Mouse (Mus musculus) heart, embryonic 16.5 days (tissue): Measurements from ENCODE around the gene Cdv3. TPM values are rescaled to one million over a fixed set of nuclear protein-coding genes. Genes with fewer than 3 reads are reported as not detected.

Experiments used
- ATAC-seq: fragments of 200-750 bp; cut with Nextera tagmentation; replicated peaks from 2 replicates; pipeline ENCODE4 v1.8.0; 2017; ENCODE audit warnings: moderate number of reproducible peaks; ENCODE audit not compliant: insufficient read depth, low FRiP score; ENCODE audit errors: extremely low read depth
- H3K27ac ChIP-seq: fragments of 300-500 bp; sonication (generic); 2 replicates; pipeline ENCODE4 v1.5.1; 2014; ENCODE audit warnings: mild to moderate bottlenecking, low read length, control low read depth, moderate library complexity
- H3K27me3 ChIP-seq: fragments of 300-500 bp; sonication (generic); 2 replicates; pipeline ENCODE4 v1.6.1; 2014; ENCODE audit warnings: low read length, mixed read lengths; ENCODE audit not compliant: control insufficient read depth, insufficient read depth
- H3K36me3 ChIP-seq: fragments of 300-500 bp; sonication (generic); 2 replicates; pipeline ENCODE4 v1.6.1; 2014; ENCODE audit not compliant: control insufficient read depth, insufficient read depth
- H3K4me1 ChIP-seq: fragments of 300-500 bp; sonication (generic); 2 replicates; pipeline ENCODE4 v1.6.1; 2014; ENCODE audit warnings: low read length, mixed read lengths; ENCODE audit not compliant: control insufficient read depth, insufficient read depth
- H3K4me2 ChIP-seq: fragments of 300-500 bp; sonication (generic); 2 replicates; pipeline ENCODE4 v1.6.1; 2014; ENCODE audit warnings: low read depth, mild to moderate bottlenecking, control low read depth, low read length
- H3K4me3 ChIP-seq: fragments of 300-500 bp; sonication (generic); 2 replicates; pipeline ENCODE4 v1.5.1; 2014; ENCODE audit warnings: mild to moderate bottlenecking, control low read depth, low read length
- H3K9ac ChIP-seq: fragments of 300-500 bp; sonication (generic); 2 replicates; pipeline ENCODE4 v1.6.1; 2014; ENCODE audit warnings: low read length, control low read depth
- H3K9me3 ChIP-seq: fragments of 300-500 bp; sonication (generic); replicated peaks from 2 replicates; pipeline ENCODE4 v1.6.1; 2016; ENCODE audit warnings: low read length; ENCODE audit not compliant: control insufficient read depth
- WGBS: fragments of 180-500 bp; shearing (Covaris S2); extraction: QIAGEN DNeasy Blood & Tissue Kit; methylation state at CpG from one replicate; pipeline ENCODE4 v1.1.7; 2014; 5-methylcytosine and 5-hydroxymethylcytosine counted together
- polyA plus RNA-seq: library from polyadenylated mRNA; unstranded; fragments of >200 nt; fragmentation: Nextera tagmentation; extraction: Ambion mirVana; gene quantifications from 2 replicates; pipeline ENCODE4 v1.2.1, GENCODE M21; 2015

Gene Cdv3
- polyA plus RNA-seq, 1 experiment from 2014 or later = 89.1 TPM

DNA sequence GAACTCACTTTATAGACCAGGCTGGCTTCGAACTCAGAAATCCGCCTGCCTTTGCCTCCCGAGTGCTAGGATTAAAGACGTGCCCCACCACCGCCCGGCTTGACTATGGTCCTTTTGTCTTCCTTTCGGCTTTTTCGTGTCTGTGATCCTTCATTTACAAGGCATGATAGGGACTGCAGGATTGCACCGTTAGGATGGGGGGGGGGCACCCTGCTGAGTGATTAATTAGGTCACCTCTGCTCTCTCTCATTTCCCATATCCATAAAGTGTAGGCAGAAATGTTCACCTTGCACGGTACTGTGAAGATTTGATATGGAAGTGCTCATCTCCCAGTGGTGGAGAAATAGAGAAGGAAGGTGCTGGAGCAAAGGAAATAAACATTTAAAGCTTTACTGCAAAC, 13.0 kb upstream of the Cdv3 start:
- no peak overlapping the region for H3K27ac ChIP-seq
- no peak for ATAC-seq
- WGBS = 69% methylated on average over 10 of the region's 10 CpGs

DNA sequence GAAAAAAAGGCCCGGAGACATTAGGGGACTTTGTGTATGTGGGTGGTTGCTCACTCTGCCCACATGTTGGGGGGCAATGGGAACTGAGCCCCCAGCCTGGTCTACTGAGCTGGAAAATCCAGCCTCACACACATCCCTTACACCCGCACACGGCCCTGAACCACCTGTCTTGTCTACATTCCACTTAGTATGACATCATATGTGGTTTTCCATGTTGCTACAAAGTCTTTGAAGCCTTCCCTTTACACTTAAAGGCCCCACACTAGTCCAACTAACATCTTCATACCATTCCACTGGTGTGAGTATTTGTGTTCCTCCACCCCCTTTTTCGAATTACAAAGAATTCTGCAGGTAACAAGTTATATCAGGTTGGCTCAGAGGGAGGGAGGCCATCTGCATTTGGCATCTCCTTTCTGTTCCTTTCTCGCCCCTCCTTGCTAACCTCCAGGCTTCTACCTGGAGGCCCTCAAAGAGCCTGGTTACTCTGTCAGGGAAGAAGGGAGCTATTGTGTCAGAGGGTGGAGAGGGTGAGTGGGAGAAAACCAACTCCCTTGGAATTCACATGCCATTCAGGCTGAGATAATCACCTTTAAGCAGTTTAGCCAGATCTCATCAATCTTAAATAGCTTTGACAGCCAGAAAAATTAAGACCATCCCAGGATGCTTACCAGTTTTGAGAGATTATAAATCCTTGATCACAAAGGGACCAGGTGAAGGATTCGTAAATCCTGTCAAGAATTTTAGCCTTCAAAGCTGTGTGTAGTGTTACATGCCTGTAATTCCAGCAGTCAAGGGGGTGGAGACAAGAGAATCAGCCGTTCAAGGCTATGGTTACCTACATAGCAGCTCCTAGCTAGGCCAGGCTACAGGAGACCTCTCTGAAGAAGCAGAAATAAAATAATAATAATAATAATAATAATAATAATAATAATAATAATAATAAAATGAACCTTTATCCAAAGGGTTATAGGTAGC, 11.0 kb upstream of the Cdv3 start:
- no peak overlapping the region for H3K27ac ChIP-seq
- no peak overlapping the region for H3K9ac ChIP-seq
- no peaks in the 10 kb centered on the region for H3K9me3 ChIP-seq
- no peak overlapping the region for H3K4me3 ChIP-seq
- no peak overlapping the region for H3K4me2 ChIP-seq
- 53% methylated on average over 7 of the region's 7 CpGs for WGBS
- no peaks in the 10 kb centered on the region for H3K36me3 ChIP-seq
- ATAC-seq = no peak
- H3K4me1 ChIP-seq = peaks cover 3% of the 10 kb centered on the region; the same call in 1 of the 2 replicates
- no peaks in the 10 kb centered on the region for H3K27me3 ChIP-seq

More for the DNA sequence above, 13.0 kb upstream of the Cdv3 start:
- Histone ChIP-seq H3K36me3 (no peaks in the 10 kb centered on the region), H3K4me3 (no peak overlapping the region), H3K9me3 (no peaks in the 10 kb centered on the region), H3K9ac (no peak overlapping the region), H3K4me1 (peaks cover 3% of the 10 kb centered on the region; the same call in 1 of the 2 replicates), H3K27me3 (no peaks in the 10 kb centered on the region), H3K4me2 (no peak overlapping the region)

DNA sequence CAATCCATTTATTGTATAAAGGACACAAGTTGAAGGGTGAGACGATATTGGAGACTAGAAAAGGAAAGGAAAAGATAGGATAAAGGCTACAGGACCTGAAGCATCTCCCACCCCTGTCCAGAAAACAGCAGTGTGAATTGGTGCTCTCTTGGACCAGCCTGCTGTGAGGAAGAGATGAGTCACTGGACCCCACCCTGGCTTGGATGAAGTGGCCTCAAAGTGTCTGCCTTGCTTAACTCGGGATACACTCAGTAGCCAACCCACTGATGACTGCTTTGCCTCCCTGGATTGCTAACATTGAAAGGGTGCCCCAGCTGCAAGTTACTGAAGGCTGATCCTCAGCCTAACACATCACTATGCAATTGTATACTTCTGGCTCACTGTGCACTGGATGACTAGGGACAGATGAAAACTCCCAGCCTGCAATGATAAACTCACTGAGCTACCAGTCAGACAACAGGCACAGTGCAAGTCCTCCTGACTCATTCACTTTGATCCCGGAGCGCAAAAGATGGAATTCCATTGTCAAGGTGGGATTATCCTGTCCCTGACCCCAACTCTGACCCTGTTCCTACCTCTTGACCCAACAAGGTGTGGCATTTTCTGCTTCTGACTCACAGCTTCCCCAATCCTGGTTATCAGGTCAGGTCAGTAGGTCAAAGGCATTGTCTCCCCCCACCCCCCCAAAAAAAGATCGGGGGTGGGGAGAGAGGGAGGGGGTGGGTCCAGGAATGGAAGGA, 6.8 kb upstream of the Cdv3 start:
- Histone ChIP-seq H3K27ac (no peak overlapping the region), H3K9me3 (no peaks in the 10 kb centered on the region), H3K4me2 (no peak overlapping the region), H3K36me3 (no peaks in the 10 kb centered on the region), H3K4me3 (no peak overlapping the region), H3K9ac (no peak overlapping the region), H3K27me3 (no peaks in the 10 kb centered on the region), H3K4me1 (peaks cover 7% of the 10 kb centered on the region; the same call in 1 of the 2 replicates)
- no peak for ATAC-seq
- 57% methylated on average over 5 of the region's 5 CpGs for WGBS

- no peak overlapping the region for H3K9ac ChIP-seq
- peaks cover 18% of the 10 kb centered on the region for H3K4me1 ChIP-seq
- H3K4me3 ChIP-seq = no peak overlapping the region
- no peaks in the 10 kb centered on the region for H3K9me3 ChIP-seq
- no peak overlapping the region for H3K4me2 ChIP-seq
- WGBS = 33% methylated on average over 4 of the region's 4 CpGs
- H3K27ac ChIP-seq = peak overlapping the region; percentile 67
- H3K36me3 ChIP-seq = no peaks in the 10 kb centered on the region
- H3K27me3 ChIP-seq = no peaks in the 10 kb centered on the region
- ATAC-seq = no peak
These were observed 4.3 kb upstream of the Cdv3 start for GRCm38 (mm10) chr9:103369951-103370350.

DNA sequence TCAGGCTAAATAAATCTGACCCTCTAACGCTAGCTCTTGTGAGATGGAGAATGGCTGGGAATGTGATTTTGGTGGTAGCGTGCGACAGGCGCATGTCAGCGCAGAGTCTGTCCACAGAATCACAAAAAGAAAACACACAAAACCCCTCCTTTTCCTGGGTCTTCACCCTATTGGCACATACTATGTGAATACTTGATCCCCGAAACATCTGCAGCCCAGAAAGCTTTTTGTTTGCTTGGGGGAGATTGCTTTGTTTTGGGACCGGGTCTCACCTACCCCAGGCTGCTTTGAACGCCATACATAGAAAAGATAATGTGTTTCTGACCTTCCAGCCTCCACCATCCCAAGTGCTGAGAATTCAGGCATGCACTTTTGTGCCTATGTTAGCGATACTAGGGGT, 716 bp upstream of the Cdv3 start:
- ATAC-seq = no peak
- Histone ChIP-seq H3K4me1 (peaks cover 30% of the 10 kb centered on the region), H3K36me3 (peaks cover 3% of the 10 kb centered on the region; the same call in 1 of the 2 replicates), H3K27ac (peak overlapping the region; percentile 91), H3K27me3 (no peaks in the 10 kb centered on the region), H3K9me3 (no peaks in the 10 kb centered on the region), H3K9ac (peak overlapping the region; percentile 67), H3K4me2 (peak overlapping the region; percentile 75), H3K4me3 (peak overlapping the region; percentile 51)
- WGBS = 43% methylated on average over 9 of the region's 9 CpGs

DNA sequence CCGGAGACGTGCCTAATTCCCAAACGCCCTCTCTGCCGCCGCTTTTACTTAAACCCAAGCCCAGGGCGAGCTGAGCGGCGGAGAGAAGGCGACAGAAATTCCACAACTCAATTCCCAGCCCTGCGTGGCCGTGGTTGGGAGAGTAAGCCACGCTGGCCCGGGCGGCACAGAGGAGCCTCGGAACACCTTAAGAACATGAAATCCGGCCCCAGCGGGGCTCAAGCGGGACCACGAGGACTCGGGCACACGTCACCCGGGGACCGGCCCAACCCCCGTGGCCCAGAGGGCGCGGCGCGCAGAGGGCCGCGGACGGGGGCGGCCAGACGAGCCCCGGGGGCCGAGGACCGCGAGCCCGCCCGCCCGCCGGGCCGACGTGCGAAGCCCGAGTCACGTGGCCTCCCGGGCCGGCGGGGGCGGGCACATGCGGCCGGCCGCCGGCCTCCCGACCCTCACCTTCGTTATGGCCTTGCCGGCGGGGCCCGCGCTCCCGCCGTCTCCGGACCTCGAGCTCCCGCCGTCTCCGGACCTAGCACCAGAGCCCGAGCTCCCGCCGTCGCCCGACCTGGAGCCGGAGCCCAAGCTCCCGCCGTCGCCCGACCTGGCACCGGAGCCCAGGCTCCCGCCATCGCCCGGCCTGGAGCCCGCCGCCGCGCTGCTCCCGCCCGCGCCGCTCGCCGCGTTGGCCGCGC, 895 bp downstream of the Cdv3 start:
- no peaks in the 10 kb centered on the region for H3K9me3 ChIP-seq
- peak; percentile 25 for ATAC-seq
- H3K4me3 ChIP-seq = peak overlapping the region; percentile 99
- 2% methylated on average over 81 of the region's 94 CpGs for WGBS
- H3K27ac ChIP-seq = peak overlapping the region; percentile 99
- peaks cover 4% of the 10 kb centered on the region for H3K36me3 ChIP-seq
- H3K27me3 ChIP-seq = no peaks in the 10 kb centered on the region
- H3K4me1 ChIP-seq = peaks cover 27% of the 10 kb centered on the region
- peak overlapping the region; percentile 99 for H3K9ac ChIP-seq
- peak overlapping the region; percentile 82 for H3K4me2 ChIP-seq

DNA sequence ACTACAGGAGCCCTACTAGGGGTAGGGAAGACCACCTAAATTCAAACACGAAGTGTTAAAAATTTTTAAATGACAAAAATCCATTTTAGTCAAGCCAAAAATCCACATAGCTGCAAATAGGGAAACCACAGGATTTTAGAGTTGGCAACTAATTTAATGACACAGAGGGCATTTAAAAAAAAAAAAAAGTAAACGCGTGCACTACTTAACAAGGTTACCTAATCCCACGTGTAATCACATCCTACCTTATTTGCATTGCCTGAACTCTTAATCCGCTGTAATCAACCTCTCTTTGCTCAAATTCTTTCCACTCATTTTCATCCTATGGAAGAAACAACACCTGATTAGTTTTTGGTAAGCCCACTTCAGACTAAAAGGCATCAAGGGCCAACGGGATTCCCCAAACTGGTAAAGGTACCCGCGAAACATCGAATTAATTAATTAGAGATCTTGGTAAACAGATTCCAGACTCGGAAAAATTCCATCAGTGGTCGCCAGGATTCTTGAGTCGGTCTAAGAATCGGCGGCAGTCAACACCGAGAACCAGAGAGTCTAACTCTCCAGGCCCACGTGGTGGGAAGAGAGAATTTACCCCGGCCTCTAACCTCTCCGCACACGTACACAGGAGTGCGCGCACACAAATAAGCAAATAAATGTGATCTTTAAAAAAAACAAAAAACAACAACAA, 1.8 kb downstream of the Cdv3 start:
- Histone ChIP-seq H3K36me3 (peaks cover 12% of the 10 kb centered on the region), H3K9ac (peak overlapping the region; percentile 99), H3K9me3 (no peaks in the 10 kb centered on the region), H3K4me3 (peak overlapping the region; percentile 99), H3K27me3 (no peaks in the 10 kb centered on the region), H3K4me1 (peaks cover 30% of the 10 kb centered on the region), H3K4me2 (peak overlapping the region; percentile 82), H3K27ac (peak overlapping the region; percentile 99)
- WGBS = 1% methylated on average over 21 of the region's 21 CpGs
- no peak for ATAC-seq

DNA sequence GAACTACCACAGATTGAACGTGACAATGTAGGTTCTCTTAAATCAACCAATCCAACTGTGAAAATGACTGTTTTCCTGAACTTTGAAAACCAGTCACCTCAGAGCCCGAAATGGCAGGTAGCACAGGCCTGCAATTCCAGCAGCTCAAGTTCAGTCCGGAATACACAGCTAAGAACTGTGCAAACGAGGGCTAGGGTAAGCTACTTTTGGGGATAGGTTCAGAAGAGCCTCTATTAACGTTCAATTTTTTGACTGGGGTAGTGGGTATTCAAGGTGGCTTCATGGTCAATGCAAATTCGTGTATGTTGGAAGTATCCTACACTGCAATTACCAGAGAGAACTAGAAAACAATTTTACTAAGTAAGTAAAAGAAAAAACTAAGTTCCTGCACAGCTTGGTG, 2.6 kb downstream of the Cdv3 start:
- Histone ChIP-seq H3K4me1 (peaks cover 36% of the 10 kb centered on the region), H3K27me3 (no peaks in the 10 kb centered on the region), H3K4me3 (peak overlapping the region; percentile 99), H3K9ac (peak overlapping the region; percentile 99; the same call in 1 of the 2 replicates), H3K4me2 (peak overlapping the region; percentile 82), H3K36me3 (peaks cover 18% of the 10 kb centered on the region), H3K27ac (no peak overlapping the region; the same call in 1 of the 2 replicates), H3K9me3 (no peaks in the 10 kb centered on the region)
- 47% methylated on average over 6 of the region's 6 CpGs for WGBS
- no peak for ATAC-seq
